Mouse (Mus musculus): ENCODE data around the gene Cmklr1.

- no peak for TF ChIP-seq POLR2A (IDR thresholded peaks at IDR 0.05; ENCODE audit: low read depth, low read length)
- TF ChIP-seq CTCF (IDR thresholded peaks at IDR 0.05; ENCODE audit: extremely low read depth, insufficient read length, insufficient replicate concordance, low read depth, low read length) = no peak
Observed at GRCm38 (mm10) chr5:113629248-113629647, 21.0 kb downstream of the Cmklr1 start.

Data from small intestine, adult 2 months (tissue).